Mouse (Mus musculus): ENCODE measurements around the gene Ccar1. TPM values are rescaled to one million over a fixed set of nuclear protein-coding genes. Genes with fewer than 3 reads are reported as not detected.

Gene Ccar1
- polyA plus RNA-seq, 1 experiment: 27.8 TPM

- TF ChIP-seq USF1 (IDR thresholded peaks at IDR 0.05; ENCODE audit: low read depth) (no peak), POLR2A (IDR thresholded peaks at IDR 0.05; ENCODE audit: insufficient read length, low read depth) (no peak), MAX (IDR thresholded peaks at IDR 0.05; ENCODE audit: low read depth) (no peak), POLR2AphosphoS2 (IDR thresholded peaks at IDR 0.05; ENCODE audit: insufficient read length, low read depth) (no peak), REST (IDR thresholded peaks at IDR 0.05; ENCODE audit: insufficient read depth, insufficient read length) (no peak), MYOG (IDR thresholded peaks at IDR 0.05; ENCODE audit: control insufficient read depth in 1 of 3, insufficient read depth in 1 of 3, insufficient read length in 2 of 3, low read depth in 2 of 3) (no peak), TCF12 (IDR thresholded peaks at IDR 0.05; ENCODE audit: insufficient read depth, poor library complexity, severe bottlenecking) (no peak), TCF3 (IDR thresholded peaks at IDR 0.05; ENCODE audit: insufficient read length, low read depth) (no peak), CEBPB (IDR thresholded peaks at IDR 0.05; ENCODE audit: insufficient read depth, poor library complexity, severe bottlenecking) (no peak), MYOD1 (IDR thresholded peaks at IDR 0.05; ENCODE audit: control insufficient read depth in 1 of 3, insufficient read length in 2 of 3, low read depth in 2 of 3) (no peak)
- H3ac ChIP-seq (ENCODE audit: control insufficient read depth, insufficient read length): no peak overlapping the region
- peaks cover 18% of the 10 kb centered on the region for H3K27me3 ChIP-seq (ENCODE audit: control insufficient read depth, insufficient read depth, insufficient read length)
- H3K4me2 ChIP-seq (ENCODE audit: low read depth): no peak overlapping the region
- H3K79me2 ChIP-seq (ENCODE audit: control insufficient read depth, insufficient read depth): no peaks in the 10 kb centered on the region
- no peak overlapping the region for H3K4me3 ChIP-seq
- H3K36me3 ChIP-seq (ENCODE audit: control insufficient read depth, insufficient read depth): no peaks in the 10 kb centered on the region
Measured at GRCm38 (mm10) chr10:62702436-62702835, 89.7 kb downstream of the Ccar1 start.

Other genes starting within 250 kb of the Ccar1 start
- gene Kif1bp, start 213.8 kb downstream of the Ccar1 start, polyA plus RNA-seq (2012; fragmentation: generic; extraction: Trizol): 31.2 TPM
- gene Ddx21, start 190.0 kb downstream of the Ccar1 start, polyA plus RNA-seq (2012; fragmentation: generic; extraction: Trizol): 33.2 TPM
- gene Ddx50, start 141.1 kb downstream of the Ccar1 start, polyA plus RNA-seq (2012; fragmentation: generic; extraction: Trizol): 20.0 TPM
- gene Stox1, start 66.2 kb downstream of the Ccar1 start, polyA plus RNA-seq (2012; fragmentation: generic; extraction: Trizol): not detected
- gene Tet1, start 116.7 kb upstream of the Ccar1 start, polyA plus RNA-seq (2012; fragmentation: generic; extraction: Trizol): 0.48 TPM
- 5.8 TPM for gene Slc25a16, start 128.3 kb upstream of the Ccar1 start, polyA plus RNA-seq (2012; fragmentation: generic; extraction: Trizol)
- gene Dna2, start 154.7 kb upstream of the Ccar1 start, polyA plus RNA-seq (2012; fragmentation: generic; extraction: Trizol): 0.77 TPM
- 3.0 TPM for gene Rufy2, start 187.9 kb upstream of the Ccar1 start, polyA plus RNA-seq (2012; fragmentation: generic; extraction: Trizol)
- 18.1 TPM for gene Hnrnph3, start 231.9 kb upstream of the Ccar1 start, polyA plus RNA-seq (2012; fragmentation: generic; extraction: Trizol)
- 1.0 TPM for gene Pbld2, start 232.0 kb upstream of the Ccar1 start, polyA plus RNA-seq (2012; fragmentation: generic; extraction: Trizol)

All from myocyte (in vitro differentiated cells).